ENCODE assay signal across 26 mouse cellular contexts in genomic region chr1:61419839-61420238, GRCm38 (mm10).
A peak's percentile ranks its signal among the peaks of the same experiment; 100 is the strongest.
DNase-seq lines count a peak whose midpoint lies in the region; ATAC-seq and TF ChIP-seq lines count a peak whose summit lies in the region.
"Had no signal": no experiment of that assay in that cellular context is flagged by ENCODE, and none has a peak within 500 bp of the region (broad histone marks: within the 10 kb centered on the region; RNA-seq: fewer than 3 reads in every experiment).

No protein-coding gene starts in this region.

- H3K36me3 ChIP-seq in forebrain, embryonic 14.5 days (ENCODE audit: control insufficient read depth, insufficient read depth, low read length): no peaks in the 10 kb centered on the region
- H3K36me3 ChIP-seq in forebrain, postnatal 0 days (ENCODE audit: insufficient read depth): no peaks in the 10 kb centered on the region
- no peaks in the 10 kb centered on the region for H3K36me3 ChIP-seq in lung, embryonic 14.5 days (ENCODE audit: insufficient read depth)
- H3K36me3 ChIP-seq in hindbrain, embryonic 15.5 days: no peaks in the 10 kb centered on the region
- H3K36me3 ChIP-seq in heart, embryonic 10.5 days: no peaks in the 10 kb centered on the region
- H3K36me3 ChIP-seq: heart, embryonic 15.5 days; midbrain, embryonic 13.5 days; neural tube, embryonic 15.5 days; stomach, embryonic 15.5 days had no signal

- peak; percentile 15; the same call in 1 of the 2 replicates for ATAC-seq in forebrain, embryonic 14.5 days
- ATAC-seq in forebrain, postnatal 0 days: no peak
- no peak for ATAC-seq in lung, embryonic 14.5 days (ENCODE audit: insufficient read depth)
- ATAC-seq in hindbrain, embryonic 15.5 days (ENCODE audit: low FRiP score, low read depth): no peak
- ATAC-seq: CD4-positive, CD25-positive, alpha-beta regulatory T cell, adult 4 months had no signal

- peaks cover 7% of the 10 kb centered on the region; the same call in 1 of the 2 replicates for H3K4me1 ChIP-seq in forebrain, embryonic 14.5 days (ENCODE audit: control insufficient read depth, insufficient read depth, low read length)
- H3K4me1 ChIP-seq in forebrain, postnatal 0 days (ENCODE audit: insufficient read depth): peaks cover 5% of the 10 kb centered on the region; the same call in 1 of the 2 replicates
- H3K4me1 ChIP-seq in lung, embryonic 14.5 days (ENCODE audit: insufficient read depth): no peaks in the 10 kb centered on the region; the same call in 1 of the 2 replicates
- peaks cover 17% of the 10 kb centered on the region for H3K4me1 ChIP-seq in hindbrain, embryonic 15.5 days (replicated peaks)
- H3K4me1 ChIP-seq in heart, embryonic 10.5 days: no peaks in the 10 kb centered on the region
- H3K4me1 ChIP-seq: heart, embryonic 15.5 days had no signal

- 37% methylated on average over 6 of the region's 6 CpGs for WGBS in forebrain, embryonic 14.5 days
- 44% methylated on average over 6 of the region's 6 CpGs for WGBS in forebrain, postnatal 0 days
- 20% methylated on average over 6 of the region's 6 CpGs for WGBS in lung, embryonic 14.5 days
- 28% methylated on average over 6 of the region's 6 CpGs for WGBS in hindbrain, embryonic 15.5 days
- 44% methylated on average over 6 of the region's 6 CpGs for WGBS in heart, embryonic 10.5 days

- H3K4me3 ChIP-seq in forebrain, embryonic 14.5 days (ENCODE audit: low read depth, low read length): no peak overlapping the region
- H3K4me3 ChIP-seq in forebrain, postnatal 0 days (ENCODE audit: low read depth, low read length): no peak overlapping the region
- no peak overlapping the region for H3K4me3 ChIP-seq in lung, embryonic 14.5 days (ENCODE audit: low read depth, low read length)
- no peak overlapping the region for H3K4me3 ChIP-seq in hindbrain, embryonic 15.5 days
- no peak overlapping the region for H3K4me3 ChIP-seq in heart, embryonic 10.5 days
- H3K4me3 ChIP-seq: heart, adult 2 months; heart, embryonic 15.5 days; left cerebral cortex, adult 2 months; midbrain, embryonic 13.5 days; neural tube, embryonic 15.5 days; stomach, embryonic 15.5 days had no signal

- no peak for TF ChIP-seq CTCF in forebrain, postnatal 0 days (IDR thresholded peaks at IDR 0.05; ENCODE audit: low read depth)
- no peak for TF ChIP-seq CTCF in lung, embryonic 14.5 days (IDR thresholded peaks at IDR 0.05; ENCODE audit: low read depth)

- no peak overlapping the region for H3K4me2 ChIP-seq in forebrain, embryonic 14.5 days (ENCODE audit: low read length)
- no peak overlapping the region for H3K4me2 ChIP-seq in forebrain, postnatal 0 days (ENCODE audit: low read depth)
- no peak overlapping the region for H3K4me2 ChIP-seq in lung, embryonic 14.5 days
- H3K4me2 ChIP-seq in hindbrain, embryonic 15.5 days: no peak overlapping the region
- H3K4me2 ChIP-seq: heart, embryonic 15.5 days; liver, embryonic 11.5 days; midbrain, embryonic 13.5 days; neural tube, embryonic 15.5 days; stomach, embryonic 15.5 days had no signal

- no peak overlapping the region for H3K27ac ChIP-seq in forebrain, embryonic 14.5 days (ENCODE audit: low read depth, low read length)
- no peak overlapping the region for H3K27ac ChIP-seq in forebrain, postnatal 0 days (ENCODE audit: low read depth, low read length)
- H3K27ac ChIP-seq in lung, embryonic 14.5 days (ENCODE audit: low read depth): peak overlapping the region; percentile 19; the same call in 1 of the 2 replicates
- H3K27ac ChIP-seq in hindbrain, embryonic 15.5 days (replicated peaks): 0 out of 2 replicates have a peak overlapping the region, but pooled peaks have one; percentile 5
- no peak overlapping the region for H3K27ac ChIP-seq in heart, embryonic 10.5 days
- H3K27ac ChIP-seq: heart, adult 2 months; heart, embryonic 15.5 days; left cerebral cortex, adult 2 months; midbrain, embryonic 13.5 days; neural tube, embryonic 15.5 days; stomach, embryonic 15.5 days had no signal

- H3K27me3 ChIP-seq in forebrain, embryonic 14.5 days (replicated peaks; ENCODE audit: control insufficient read depth, insufficient read depth, low read length): no peaks in the 10 kb centered on the region
- H3K27me3 ChIP-seq in forebrain, postnatal 0 days (ENCODE audit: insufficient read depth, low read length): no peaks in the 10 kb centered on the region
- no peaks in the 10 kb centered on the region for H3K27me3 ChIP-seq in lung, embryonic 14.5 days (ENCODE audit: insufficient read depth, low read length)
- H3K27me3 ChIP-seq in hindbrain, embryonic 15.5 days: no peaks in the 10 kb centered on the region
- H3K27me3 ChIP-seq in heart, embryonic 10.5 days (ENCODE audit: insufficient read depth, poor library complexity, severe bottlenecking): no peaks in the 10 kb centered on the region
- H3K27me3 ChIP-seq: heart, embryonic 15.5 days; midbrain, embryonic 13.5 days; neural tube, embryonic 15.5 days; stomach, embryonic 15.5 days had no signal

- no peaks in the 10 kb centered on the region for H3K9me3 ChIP-seq in forebrain, embryonic 14.5 days (replicated peaks; ENCODE audit: control insufficient read depth, low read length)
- no peaks in the 10 kb centered on the region for H3K9me3 ChIP-seq in forebrain, postnatal 0 days (ENCODE audit: low read length)
- H3K9me3 ChIP-seq in lung, embryonic 14.5 days (ENCODE audit: low read depth, low read length): no peaks in the 10 kb centered on the region
- H3K9me3 ChIP-seq in hindbrain, embryonic 15.5 days: no peaks in the 10 kb centered on the region
- H3K9me3 ChIP-seq in heart, embryonic 10.5 days: no peaks in the 10 kb centered on the region
- H3K9me3 ChIP-seq: heart, embryonic 15.5 days; midbrain, embryonic 13.5 days; neural tube, embryonic 15.5 days; stomach, embryonic 15.5 days had no signal

- DNase-seq in forebrain, embryonic 14.5 days (ENCODE audit: low spot score): no peak
- DNase-seq in forebrain, postnatal 0 days: no peak
- DNase-seq in lung, embryonic 14.5 days: peak; percentile 31
- no peak for DNase-seq in lung, postnatal 36 days
- DNase-seq in embryo, embryonic 10.5 days (ENCODE audit: low spot score): peak; percentile 42
- DNase-seq in heart, embryonic 10.5 days (ENCODE audit: low spot score): no peak
- no peak for DNase-seq in adrenal gland, adult 2 months
- DNase-seq: adrenal gland, postnatal 10 days; cerebellum, postnatal 10 days; gastrocnemius, postnatal 14 days; heart, adult 2 months; heart, postnatal 4 days; kidney, adult 11 months; layer of hippocampus, adult 9-11 months; left cerebral cortex, postnatal 4 days; lung, adult 2 months; right cerebral cortex, postnatal 25 days; thymus, adult 2 months had no signal

- H3K9ac ChIP-seq in forebrain, embryonic 14.5 days (ENCODE audit: low read length): no peak overlapping the region
- no peak overlapping the region for H3K9ac ChIP-seq in forebrain, postnatal 0 days
- H3K9ac ChIP-seq in lung, embryonic 14.5 days: no peak overlapping the region
- H3K9ac ChIP-seq in hindbrain, embryonic 15.5 days: no peak overlapping the region
- H3K9ac ChIP-seq: heart, embryonic 15.5 days; midbrain, embryonic 13.5 days; neural tube, embryonic 15.5 days; stomach, embryonic 15.5 days had no signal

Comparison
In these comparisons a context has a peak if more than half of its experiments do, and no peak if none do; other contexts are left out.
1. DNase-seq: peak in lung, embryonic 14.5 days (single experiment) and embryo, embryonic 10.5 days (single experiment); none in forebrain, embryonic 14.5 days (single experiment), forebrain, postnatal 0 days (single experiment), lung, postnatal 36 days (single experiment), heart, embryonic 10.5 days (single experiment) and adrenal gland, adult 2 months (single experiment).
2. H3K27ac ChIP-seq: peak in lung, embryonic 14.5 days (single experiment) and hindbrain, embryonic 15.5 days (single experiment); none in forebrain, embryonic 14.5 days (single experiment), forebrain, postnatal 0 days (single experiment) and heart, embryonic 10.5 days (single experiment).